ENCODE assay signal across 22 mouse cellular contexts in genomic region chr13:51656516-51657235, GRCm38 (mm10). TPM values are rescaled to one million over a fixed set of nuclear protein-coding genes. Genes with fewer than 3 reads are reported as not detected.
DNase-seq lines count a peak whose midpoint lies in the region; ATAC-seq and TF ChIP-seq lines count a peak whose summit lies in the region.
"Had no signal": no experiment of that assay in that cellular context is flagged by ENCODE, and none has a peak within 500 bp of the region (broad histone marks: within the 10 kb centered on the region; RNA-seq: fewer than 3 reads in every experiment).

No protein-coding gene starts in this region.

- H3K9me3 ChIP-seq in heart, embryonic 11.5 days (replicated peaks; ENCODE audit: control insufficient read depth, low read length): no peaks in the 10 kb centered on the region
- no peaks in the 10 kb centered on the region for H3K9me3 ChIP-seq in kidney, embryonic 16.5 days (ENCODE audit: low read length)
- no peaks in the 10 kb centered on the region for H3K9me3 ChIP-seq in midbrain, embryonic 13.5 days
- no peaks in the 10 kb centered on the region for H3K9me3 ChIP-seq in intestine, postnatal 0 days (ENCODE audit: control insufficient read depth)
- H3K9me3 ChIP-seq: embryonic facial prominence, embryonic 15.5 days; forebrain, embryonic 10.5 days; heart, embryonic 12.5 days; hindbrain, embryonic 10.5 days had no signal

- DNase-seq in heart, adult 11 months: peak; percentile 74
- peak; percentile 58 to 65 for DNase-seq in kidney, adult 8-10 months
- peak; percentile 62 to 70 for DNase-seq in kidney, postnatal 36 days
- no peak for DNase-seq in cerebellum, adult 11 months
- DNase-seq: adrenal gland, adult 2 months; adrenal gland, postnatal 25 days; cerebellum, adult 2 months; cerebellum, postnatal 10 days; embryo, embryonic 11 days; heart, adult 2 months had no signal

- H3K36me3 ChIP-seq in heart, embryonic 11.5 days (ENCODE audit: control insufficient read depth, insufficient read depth, low read length): peaks cover 37% of the 10 kb centered on the region
- peaks cover 72% of the 10 kb centered on the region for H3K36me3 ChIP-seq in kidney, embryonic 16.5 days (ENCODE audit: insufficient read depth, low read length)
- peaks cover 82% of the 10 kb centered on the region for H3K36me3 ChIP-seq in midbrain, embryonic 13.5 days
- H3K36me3 ChIP-seq in intestine, postnatal 0 days (ENCODE audit: control insufficient read depth, insufficient read depth): peaks cover 74% of the 10 kb centered on the region

- TF ChIP-seq CTCF in intestine, postnatal 0 days (IDR thresholded peaks at IDR 0.05; ENCODE audit: low read depth): no peak

- 94% methylated on average over 13 of the region's 13 CpGs for WGBS in heart, embryonic 11.5 days (ENCODE audit: insufficient replicate concordance)
- WGBS in kidney, embryonic 16.5 days: 82% methylated on average over 13 of the region's 13 CpGs
- WGBS in midbrain, embryonic 13.5 days: 98% methylated on average over 13 of the region's 13 CpGs
- WGBS in intestine, postnatal 0 days: 95% methylated on average over 13 of the region's 13 CpGs

- H3K4me1 ChIP-seq in heart, embryonic 11.5 days (ENCODE audit: control insufficient read depth, insufficient read depth, low read length): 0 out of 2 replicates have a peak, but pooled peaks cover 3% of the 10 kb centered on the region
- peaks cover 8% of the 10 kb centered on the region; the same call in 1 of the 2 replicates for H3K4me1 ChIP-seq in kidney, embryonic 16.5 days (ENCODE audit: insufficient read depth, low read length)
- H3K4me1 ChIP-seq in midbrain, embryonic 13.5 days (replicated peaks): peaks cover 8% of the 10 kb centered on the region
- H3K4me1 ChIP-seq in intestine, postnatal 0 days (replicated peaks; ENCODE audit: control insufficient read depth, insufficient read depth, low read length): no peaks in the 10 kb centered on the region

- H3K9ac ChIP-seq in heart, embryonic 11.5 days (ENCODE audit: low read depth, low read length): no peak overlapping the region
- H3K9ac ChIP-seq in kidney, embryonic 16.5 days (replicated peaks; ENCODE audit: low read length): no peak overlapping the region
- no peak overlapping the region for H3K9ac ChIP-seq in midbrain, embryonic 13.5 days (replicated peaks)
- H3K9ac ChIP-seq in intestine, postnatal 0 days (ENCODE audit: low read depth, low read length): no peak overlapping the region
- H3K9ac ChIP-seq: embryonic facial prominence, embryonic 15.5 days; heart, embryonic 12.5 days; hindbrain, embryonic 14.5 days had no signal

- no peak for ATAC-seq in heart, embryonic 11.5 days (replicated peaks; ENCODE audit: insufficient number of reproducible peaks, low FRiP score, low TSS enrichment)
- ATAC-seq in kidney, embryonic 16.5 days (ENCODE audit: low FRiP score, low TSS enrichment): peak; percentile 77
- no peak for ATAC-seq in midbrain, embryonic 13.5 days
- no peak for ATAC-seq in intestine, postnatal 0 days
- ATAC-seq: forebrain, embryonic 14.5 days had no signal

- no peak overlapping the region for H3K4me2 ChIP-seq in heart, embryonic 11.5 days
- H3K4me2 ChIP-seq in kidney, embryonic 16.5 days (replicated peaks; ENCODE audit: low read depth, low read length): no peak overlapping the region
- no peak overlapping the region for H3K4me2 ChIP-seq in midbrain, embryonic 13.5 days (replicated peaks)
- H3K4me2 ChIP-seq in intestine, postnatal 0 days (replicated peaks; ENCODE audit: low read depth): no peak overlapping the region
- H3K4me2 ChIP-seq: embryonic facial prominence, embryonic 15.5 days; heart, embryonic 12.5 days; hindbrain, embryonic 14.5 days had no signal

- H3K27me3 ChIP-seq in heart, embryonic 11.5 days (ENCODE audit: control insufficient read depth, insufficient read depth, low read length): no peaks in the 10 kb centered on the region
- no peaks in the 10 kb centered on the region for H3K27me3 ChIP-seq in kidney, embryonic 16.5 days (ENCODE audit: insufficient read depth, low read length)
- H3K27me3 ChIP-seq in midbrain, embryonic 13.5 days: no peaks in the 10 kb centered on the region
- H3K27me3 ChIP-seq in intestine, postnatal 0 days (replicated peaks; ENCODE audit: control insufficient read depth, insufficient read depth, low read length): no peaks in the 10 kb centered on the region
- H3K27me3 ChIP-seq: CH12.LX; embryonic facial prominence, embryonic 15.5 days; heart, embryonic 12.5 days had no signal

- no peak overlapping the region for H3K27ac ChIP-seq in heart, embryonic 11.5 days (ENCODE audit: low read depth, low read length)
- H3K27ac ChIP-seq in kidney, embryonic 16.5 days (ENCODE audit: low read length): peak overlapping the region; percentile 80
- no peak overlapping the region for H3K27ac ChIP-seq in midbrain, embryonic 13.5 days
- no peak overlapping the region for H3K27ac ChIP-seq in intestine, postnatal 0 days (ENCODE audit: low read depth, low read length)
- H3K27ac ChIP-seq: embryonic facial prominence, embryonic 15.5 days; forebrain, embryonic 10.5 days; heart, adult 2 months; hindbrain, embryonic 10.5 days; hindbrain, embryonic 14.5 days had no signal

- no peak overlapping the region for H3K4me3 ChIP-seq in heart, embryonic 11.5 days (ENCODE audit: low read depth, low read length)
- no peak overlapping the region for H3K4me3 ChIP-seq in kidney, embryonic 16.5 days (ENCODE audit: low read length)
- no peak overlapping the region for H3K4me3 ChIP-seq in midbrain, embryonic 13.5 days (replicated peaks)
- no peak overlapping the region for H3K4me3 ChIP-seq in intestine, postnatal 0 days (ENCODE audit: low read depth, low read length)
- H3K4me3 ChIP-seq: embryonic facial prominence, embryonic 15.5 days; erythroblast, embryonic 14.5 days; forebrain, embryonic 10.5 days; heart, adult 2 months; heart, embryonic 12.5 days; hindbrain, embryonic 10.5 days had no signal

RNA-seq across cellular contexts. Expression of gene Secisbp2, which starts 5.2 kb away (rescaled TPM):
- polyA plus RNA-seq in heart, embryonic 11.5 days (2014; fragmentation: Nextera tagmentation; extraction: Ambion mirVana): 21.9 and 22.8 TPM in 2 replicates
- polyA plus RNA-seq in kidney, embryonic 16.5 days (2015; fragmentation: Nextera tagmentation; extraction: Ambion mirVana): 32.9 and 37.1 TPM in 2 replicates
- polyA plus RNA-seq in midbrain, embryonic 13.5 days (2015; fragmentation: Nextera tagmentation; extraction: Ambion mirVana): 35.3 and 41.1 TPM in 2 replicates
- 20.2 and 26.1 TPM in 2 replicates for polyA plus RNA-seq in intestine, postnatal 0 days (2015; fragmentation: Nextera tagmentation; extraction: Ambion mirVana)

RNA-seq across cellular contexts. Expression of gene Cks2, which starts 11.6 kb away (rescaled TPM):
- polyA plus RNA-seq in heart, embryonic 11.5 days (2014; fragmentation: Nextera tagmentation; extraction: Ambion mirVana): 295 and 306 TPM in 2 replicates
- 348 and 370 TPM in 2 replicates for polyA plus RNA-seq in kidney, embryonic 16.5 days (2015; fragmentation: Nextera tagmentation; extraction: Ambion mirVana)
- 131 and 134 TPM in 2 replicates for polyA plus RNA-seq in midbrain, embryonic 13.5 days (2015; fragmentation: Nextera tagmentation; extraction: Ambion mirVana)
- 109 and 119 TPM in 2 replicates for polyA plus RNA-seq in intestine, postnatal 0 days (2015; fragmentation: Nextera tagmentation; extraction: Ambion mirVana)
